Mouse (Mus musculus) MEL-GATA-1-ER (cell line): Measurements from ENCODE around the gene Syt13.

ENCODE experiments used
- DNase-seq: peaks from one replicate; pipeline ENCODE4 v3.0.0-alpha.2; 2012; ENCODE audit warnings: low read depth; ENCODE audit errors: extremely low read depth

The Syt13 gene

GRCm38 (mm10) chr2:92924677-92925259, 9.9 kb downstream of the Syt13 start:
- DNase-seq = no peak

GRCm38 (mm10) chr2:92929696-92930095, 14.8 kb downstream of the Syt13 start:
- no peak for DNase-seq

GRCm38 (mm10) chr2:92931061-92931460, 16.2 kb downstream of the Syt13 start:
- DNase-seq = no peak

- no peak for DNase-seq
Observed at GRCm38 (mm10) chr2:92933379-92933778, 18.5 kb downstream of the Syt13 start.

- no peak for DNase-seq
Observed at GRCm38 (mm10) chr2:92934312-92934982, 19.5 kb downstream of the Syt13 start.

GRCm38 (mm10) chr2:92935483-92935882, 20.6 kb downstream of the Syt13 start:
- no peak for DNase-seq

- DNase-seq = no peak
Observed at GRCm38 (mm10) chr2:92938063-92938462, 23.2 kb downstream of the Syt13 start.

- no peak for DNase-seq
Observed at GRCm38 (mm10) chr2:92938827-92939226, 23.9 kb downstream of the Syt13 start.

- no peak for DNase-seq
Observed at GRCm38 (mm10) chr2:92940963-92941362, 26.1 kb downstream of the Syt13 start.

- no peak for DNase-seq
Observed at GRCm38 (mm10) chr2:92941463-92941862, 26.6 kb downstream of the Syt13 start.

GRCm38 (mm10) chr2:92943406-92943805, 28.5 kb downstream of the Syt13 start:
- DNase-seq = no peak

- DNase-seq = no peak
Observed at GRCm38 (mm10) chr2:92944356-92944755, 29.5 kb downstream of the Syt13 start.

GRCm38 (mm10) chr2:92945125-92945746, 30.3 kb downstream of the Syt13 start:
- no peak for DNase-seq

GRCm38 (mm10) chr2:92945824-92946598, 31.1 kb downstream of the Syt13 start:
- no peak for DNase-seq

GRCm38 (mm10) chr2:92947981-92948698, 33.2 kb downstream of the Syt13 start:
- DNase-seq = no peak

- DNase-seq = no peak
Observed at GRCm38 (mm10) chr2:92948699-92949300, 33.9 kb downstream of the Syt13 start.

GRCm38 (mm10) chr2:92949518-92949917, 34.6 kb downstream of the Syt13 start:
- DNase-seq = no peak

- DNase-seq = no peak
Observed at GRCm38 (mm10) chr2:92953450-92953849, 38.6 kb downstream of the Syt13 start.

- DNase-seq = peak; percentile 35
Observed at GRCm38 (mm10) chr2:92954404-92955114, 39.7 kb downstream of the Syt13 start.

GRCm38 (mm10) chr2:92956943-92957342, 42.0 kb downstream of the Syt13 start:
- DNase-seq = no peak
